Mouse (Mus musculus): ENCODE measurements around the gene Ccl17.
A peak's percentile ranks its signal among the peaks of the same experiment; 100 is the strongest.

GRCm38 (mm10) chr8:94814556-94814955, 4.3 kb downstream of the Ccl17 start:
- TF ChIP-seq POLR2A (IDR thresholded peaks at IDR 0.05; ENCODE audit: borderline replicate concordance, low read depth, low read length), result no peak
- TF ChIP-seq CTCF (IDR thresholded peaks at IDR 0.05; ENCODE audit: low read depth, low read length), result peak; percentile 18; the same call in 1 of the 2 replicates
